Mouse (Mus musculus): Measurements from ENCODE around the gene Tbx10.

- TF ChIP-seq POLR2A (IDR thresholded peaks at IDR 0.05; ENCODE audit: borderline replicate concordance, insufficient read depth, low read length) (no peak), CTCF (IDR thresholded peaks at IDR 0.05; ENCODE audit: borderline replicate concordance, insufficient read depth, low read depth, low read length) (no peak)
Observed at GRCm38 (mm10) chr19:3996106-3996505, 3.6 kb downstream of the Tbx10 start.
